Mouse (Mus musculus) T-helper 1 cell (primary cell): Measurements from ENCODE around the gene Zfp106.

Experiments
- in situ Hi-C: fragments of 300-600 bp; cut with MboI, MseI; formaldehyde crosslinking; loops from one replicate; pipeline ENCODE4 v1.15.1; 2025; ENCODE audit warnings: high pct_unique_total_duplicates

Zfp106 gene

DNA sequence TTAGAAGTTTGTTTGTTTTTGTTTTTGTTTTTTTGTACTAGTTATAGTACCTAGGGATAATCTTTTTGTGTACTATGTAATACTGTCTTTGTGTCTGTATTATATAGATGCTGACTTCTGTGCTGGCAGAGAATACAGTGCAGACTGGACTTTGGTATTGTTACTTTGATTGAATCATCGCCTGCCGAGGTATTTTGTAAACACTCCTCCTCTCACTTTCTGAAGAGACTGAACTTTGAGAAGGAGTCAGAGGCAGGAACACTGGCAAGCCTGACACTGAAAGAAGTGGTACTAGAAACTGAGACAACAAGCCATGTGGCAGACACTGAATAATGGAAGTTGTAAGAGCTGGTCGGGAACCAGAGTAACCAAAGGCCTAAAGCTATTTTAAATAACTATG lies 6.8 kb downstream of the Zfp106 start:
- in situ Hi-C loops: no loop called here

DNA sequence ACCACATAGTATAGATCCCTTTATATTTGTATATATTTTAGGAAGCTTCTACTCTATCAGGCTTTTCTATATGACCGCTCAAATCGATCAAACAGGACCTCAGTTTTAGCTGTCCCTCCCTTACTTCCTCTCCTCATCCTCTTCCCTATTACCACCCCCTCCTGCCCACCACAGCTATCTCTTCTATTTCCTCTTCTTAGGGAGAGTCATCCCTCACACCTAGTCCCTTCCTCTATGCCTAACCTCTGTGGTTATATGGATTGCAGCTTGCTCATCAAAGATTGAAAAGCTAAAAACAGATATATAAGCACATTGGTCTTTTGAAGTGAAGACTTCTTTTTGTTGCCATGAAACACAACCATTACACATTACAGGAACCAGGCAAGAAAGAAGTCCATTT lies 18.9 kb downstream of the Zfp106 start:
- in situ Hi-C loops: no loop called here

DNA sequence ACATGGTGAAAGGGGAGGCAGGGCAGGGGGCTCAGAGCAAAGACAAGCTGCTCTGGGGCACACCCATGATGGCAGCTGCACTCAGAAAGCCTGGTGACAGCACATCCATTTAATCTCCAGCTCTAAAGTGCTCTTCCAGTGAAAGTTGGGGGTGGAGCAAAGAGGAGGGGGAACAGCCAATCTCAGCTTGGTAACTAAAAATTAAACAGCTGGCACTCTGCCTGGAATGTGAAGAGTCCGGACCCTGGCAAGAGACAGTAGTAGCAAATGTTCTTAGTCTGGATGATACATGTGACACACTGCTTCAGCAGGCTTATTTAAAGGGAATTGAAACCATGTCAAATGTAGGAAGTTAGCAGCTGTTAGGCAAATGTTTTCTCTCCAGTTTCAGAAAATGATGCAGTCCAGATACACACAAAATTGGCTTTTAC lies 23.9 kb downstream of the Zfp106 start:
- in situ Hi-C loops: no loop called here

DNA sequence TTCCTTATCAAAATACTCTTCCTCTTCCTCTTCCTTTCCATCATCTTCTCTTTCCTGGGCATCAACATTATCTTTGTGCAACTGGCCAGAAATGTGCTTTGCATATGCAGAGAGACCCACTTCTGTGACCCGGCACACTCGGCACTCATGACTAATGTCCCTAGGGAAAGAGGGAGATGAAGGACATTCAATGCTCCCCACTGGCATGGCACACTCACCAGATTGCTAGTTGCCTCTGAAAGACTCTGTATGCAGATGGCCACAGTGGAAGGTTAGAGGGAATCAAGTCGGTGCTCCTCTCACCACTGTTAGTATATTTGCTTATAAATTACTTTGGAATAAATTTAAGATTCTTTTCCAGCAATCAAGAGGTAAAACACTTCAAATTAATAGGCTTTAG lies 24.3 kb downstream of the Zfp106 start:
- in situ Hi-C loops: no loop called here

DNA sequence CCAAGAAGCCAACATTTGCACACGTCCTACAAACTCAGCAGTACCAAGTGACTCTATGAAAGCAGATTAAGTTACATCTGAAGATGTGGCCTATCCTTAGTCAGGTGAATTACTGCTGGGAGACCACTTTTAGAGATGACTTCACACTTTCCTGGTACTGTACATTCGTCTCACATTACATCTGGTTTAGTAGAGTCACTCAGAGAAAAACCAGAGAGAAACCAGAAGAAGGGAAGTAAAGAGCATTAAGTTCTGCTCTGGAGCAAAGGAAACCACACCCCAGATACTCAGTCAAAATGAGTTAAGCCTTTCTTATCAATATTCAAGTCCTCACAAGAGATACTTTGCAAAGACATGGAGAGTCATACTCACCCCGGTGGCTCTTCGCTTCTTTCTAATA lies 32.4 kb downstream of the Zfp106 start:
- in situ Hi-C loops: no loop called here

DNA sequence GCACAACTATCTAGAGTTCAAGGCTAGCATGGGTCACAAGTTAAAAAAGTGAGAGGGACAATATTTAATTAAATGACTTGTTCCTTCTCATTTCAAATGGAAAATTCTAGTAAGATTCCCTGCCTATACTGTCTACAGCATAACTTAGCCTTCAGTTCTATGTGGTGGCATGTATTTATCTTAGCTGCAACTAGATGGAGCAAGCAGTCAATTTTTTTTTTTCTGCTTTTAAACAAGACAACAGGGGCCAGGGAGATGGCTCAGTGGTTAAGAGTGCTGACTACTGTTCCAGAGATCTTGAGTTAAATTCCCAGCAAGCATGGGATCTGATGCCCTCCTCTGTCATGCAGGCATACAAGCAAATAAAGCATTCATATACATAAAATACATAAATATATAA lies 34.1 kb downstream of the Zfp106 start:
- in situ Hi-C loops: no loop called here

DNA sequence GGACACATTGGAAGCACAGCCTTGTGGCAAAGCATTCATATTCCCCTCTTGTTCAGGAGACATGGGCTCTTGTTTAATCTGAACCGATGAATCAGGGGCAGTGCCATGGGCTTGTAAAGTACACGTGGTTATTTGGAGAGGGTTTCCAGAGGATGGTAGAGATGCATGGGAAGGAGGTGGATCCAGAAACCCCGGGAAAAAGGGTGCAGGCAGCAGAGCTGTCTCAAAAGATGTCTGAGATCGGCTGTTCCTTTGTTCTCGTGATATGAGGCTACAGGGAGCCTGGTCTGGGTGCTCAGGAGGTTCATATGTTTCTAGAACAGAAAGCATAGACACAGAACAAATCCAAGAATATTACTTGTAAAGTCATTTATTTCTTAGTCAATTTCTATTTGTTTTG lies 36.9 kb downstream of the Zfp106 start:
- in situ Hi-C loops: no loop called here

DNA sequence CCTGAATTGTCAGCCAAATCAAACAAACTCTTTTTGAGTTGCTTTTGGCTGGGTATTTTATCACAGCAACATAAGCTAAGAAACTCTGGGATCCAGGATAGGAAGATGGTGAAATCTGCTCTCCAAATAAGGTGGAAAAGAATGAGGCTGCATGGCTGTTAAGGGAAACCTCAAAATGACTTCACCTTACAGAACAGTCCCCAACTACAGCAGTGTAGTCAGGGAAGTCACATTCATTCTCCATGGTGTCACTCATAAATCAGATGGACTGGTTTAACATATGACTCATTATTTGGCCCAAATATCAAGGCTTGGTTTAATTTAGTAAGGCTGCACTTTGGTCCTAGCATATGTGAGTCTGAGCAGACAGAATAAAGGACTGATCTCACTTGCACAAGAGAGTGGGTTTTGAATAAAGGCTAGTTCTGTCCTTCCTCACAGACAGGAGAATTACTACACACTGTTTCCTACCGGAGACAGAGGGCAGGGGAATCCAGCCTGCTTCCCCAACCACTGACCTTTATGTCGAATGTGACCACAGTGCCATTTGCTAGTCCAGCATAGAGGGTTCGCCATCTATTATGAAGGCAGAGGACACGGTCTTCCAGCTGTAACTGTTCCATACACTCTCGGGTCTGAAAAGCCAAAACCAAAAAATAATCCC lies 45.0 kb downstream of the Zfp106 start:
- in situ Hi-C loops: no loop called here

DNA sequence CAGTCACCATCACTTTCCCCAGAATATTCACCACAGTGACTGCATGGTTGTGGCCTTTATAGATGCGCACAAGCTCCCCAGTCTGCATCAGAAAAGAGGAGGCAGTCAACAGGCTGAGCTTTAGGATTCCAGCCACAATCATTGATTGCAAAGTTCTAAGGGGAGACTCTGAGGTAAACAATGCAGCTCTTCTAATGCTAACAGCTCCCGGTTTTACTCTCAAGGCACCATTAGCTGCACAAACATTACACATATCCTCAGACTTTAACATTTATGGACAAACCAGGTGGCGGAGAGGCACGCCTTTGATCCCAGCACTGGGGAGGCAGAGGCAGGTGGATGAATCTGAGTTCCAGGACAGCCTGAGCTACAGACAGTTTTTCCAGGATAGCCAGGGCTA lies 49.5 kb downstream of the Zfp106 start:
- in situ Hi-C loops: no loop called here

DNA sequence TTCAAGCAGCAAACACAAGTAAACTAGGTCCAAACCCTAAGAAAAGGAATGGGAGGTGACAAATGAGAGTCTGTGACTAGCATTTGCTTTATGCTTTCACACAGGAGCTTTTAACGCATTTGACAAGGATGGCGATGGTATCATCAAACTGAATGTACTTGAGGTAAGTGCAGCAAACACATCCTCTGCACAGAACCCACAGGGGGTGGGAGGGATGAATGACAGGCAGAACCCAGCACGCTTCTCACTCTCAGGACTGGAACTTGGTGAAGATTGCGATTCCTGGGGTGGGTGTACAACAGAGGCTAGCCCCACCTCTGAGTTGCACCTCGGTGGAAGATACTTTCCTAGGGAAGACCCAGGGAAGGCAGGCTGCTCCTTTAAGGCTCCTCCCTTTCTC lies 59.7 kb downstream of the Zfp106 start:
- in situ Hi-C loops: no loop called here

DNA sequence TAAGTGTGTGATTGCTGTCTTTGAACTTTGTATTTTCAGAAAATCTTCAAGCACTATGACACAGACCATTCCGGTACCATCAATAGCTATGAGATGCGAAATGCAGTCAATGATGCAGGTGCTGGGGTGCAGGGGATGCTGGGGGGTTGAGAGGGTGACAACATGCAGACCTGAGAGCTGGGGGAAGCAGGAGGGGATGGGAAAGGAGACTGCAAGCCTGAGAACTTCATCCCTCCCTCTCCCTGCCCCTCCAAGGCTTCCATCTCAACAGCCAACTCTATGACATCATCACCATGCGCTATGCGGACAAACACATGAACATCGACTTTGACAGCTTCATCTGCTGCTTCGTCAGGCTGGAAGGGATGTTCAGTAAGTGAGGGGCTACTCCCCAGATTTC lies 60.5 kb downstream of the Zfp106 start:
- in situ Hi-C loops: no loop called here

DNA sequence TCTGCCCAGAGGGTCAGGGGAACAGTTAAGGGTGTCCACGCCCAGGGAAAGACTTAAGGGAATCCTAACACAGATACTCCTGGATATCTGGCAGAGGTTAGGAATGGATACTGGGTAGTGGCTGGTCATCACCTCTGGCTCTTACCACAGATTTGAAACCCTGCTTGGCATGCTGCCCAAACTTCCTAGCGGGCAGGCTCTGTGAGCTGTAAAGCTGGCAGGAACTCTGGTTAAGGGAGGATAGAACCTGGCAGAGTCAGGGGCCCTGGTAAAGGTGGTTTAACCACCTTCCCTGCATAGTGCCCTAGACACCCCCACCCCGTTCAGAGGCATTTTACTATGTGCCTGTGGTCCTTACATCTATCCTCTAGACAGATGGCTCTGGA lies 61.0 kb downstream of the Zfp106 start:
- in situ Hi-C loops: no loop called here

DNA sequence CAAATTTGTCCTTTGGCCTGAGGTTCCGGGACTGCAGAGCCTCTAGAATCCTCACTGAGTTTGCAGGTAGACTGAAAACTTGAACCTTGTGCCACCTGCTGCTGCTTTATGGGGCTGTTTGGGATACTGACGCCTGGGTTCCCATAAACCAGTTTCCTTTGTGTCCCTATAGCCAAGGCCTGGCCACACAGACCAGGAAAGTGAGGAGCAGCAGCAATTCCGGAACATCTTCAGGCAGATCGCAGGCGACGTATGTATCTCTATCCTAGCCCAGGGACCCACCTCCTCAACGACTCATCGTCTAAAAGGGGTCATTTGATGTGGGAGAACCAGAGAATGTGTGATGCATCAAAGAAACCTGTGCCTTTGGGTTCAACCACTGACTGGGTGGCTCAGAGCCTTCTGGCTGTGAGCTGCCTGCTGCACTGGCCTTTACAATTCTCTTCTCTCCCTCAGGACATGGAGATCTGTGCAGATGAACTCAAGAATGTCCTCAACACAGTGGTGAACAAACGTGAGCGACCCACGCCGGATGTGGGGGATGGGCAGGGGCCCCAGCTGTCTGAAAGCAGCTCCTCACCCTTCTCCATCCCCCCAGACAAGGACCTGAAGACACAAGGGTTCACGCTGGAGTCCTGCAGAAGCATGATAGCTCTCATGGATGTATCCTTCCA lies 61.6 kb downstream of the Zfp106 start:
- in situ Hi-C loops: no loop called here

DNA sequence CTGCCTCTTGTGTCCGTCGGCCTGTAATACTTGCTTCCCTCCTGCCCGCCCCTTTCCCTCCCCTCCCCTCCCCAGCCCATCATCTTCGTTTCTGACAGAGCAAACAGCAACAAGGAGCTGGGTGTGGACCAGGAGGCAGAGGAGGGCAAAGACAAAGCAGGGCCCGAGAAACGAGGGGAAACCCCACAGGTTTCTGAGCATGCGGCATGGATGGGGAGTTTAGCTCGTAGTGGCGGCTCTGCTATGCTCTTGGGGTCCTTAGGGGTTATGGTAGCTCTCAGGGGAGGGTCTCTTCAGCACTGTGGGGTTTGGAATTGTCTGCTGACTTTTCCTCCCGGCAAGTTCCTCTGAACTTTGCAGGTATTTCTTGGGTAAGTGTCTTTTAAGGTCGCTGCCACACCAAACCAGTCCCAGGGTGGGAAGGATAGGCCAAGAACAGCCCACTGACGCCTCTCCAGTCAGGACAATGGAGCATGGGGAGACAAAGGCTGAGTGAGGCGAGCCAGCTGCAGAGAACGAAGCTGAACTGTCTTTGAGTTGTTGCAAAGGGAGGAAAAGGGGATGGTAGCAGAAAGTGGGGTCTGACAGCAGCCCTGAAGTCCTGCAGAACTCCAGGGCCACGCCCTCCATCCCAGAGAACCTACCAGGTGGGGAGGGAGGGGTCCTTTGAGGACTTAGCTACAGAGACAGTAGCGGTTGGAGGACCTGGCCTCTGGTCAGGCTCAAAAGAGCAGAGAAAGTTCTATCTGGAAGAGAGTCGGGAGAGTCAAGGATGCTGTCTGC lies 62.3 kb downstream of the Zfp106 start:
- in situ Hi-C loops: no loop called here

DNA sequence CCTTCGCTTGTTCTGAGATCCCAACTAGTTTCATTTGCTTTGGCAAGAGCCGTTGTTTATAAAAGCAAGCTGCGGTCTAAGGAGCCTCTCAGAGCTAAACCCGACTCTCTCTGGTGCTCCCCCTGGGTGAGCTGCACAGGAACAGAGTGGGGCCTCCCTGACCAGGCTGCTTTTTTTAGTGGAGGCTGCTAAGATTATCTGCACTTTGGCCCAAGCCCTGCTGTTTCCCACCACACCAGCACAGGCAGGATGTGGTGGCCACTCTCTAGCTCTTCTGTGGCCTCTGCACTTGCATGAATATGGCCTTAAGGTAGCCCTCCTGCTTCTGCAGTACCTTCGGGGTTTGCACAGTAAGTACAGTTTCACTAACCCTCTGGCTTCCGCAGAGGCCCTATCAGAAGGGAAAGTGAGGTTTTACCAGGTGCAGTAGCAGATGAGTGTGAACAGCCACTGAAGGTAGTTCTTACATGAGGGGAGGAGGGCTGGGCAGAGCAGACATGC lies 63.6 kb downstream of the Zfp106 start:
- in situ Hi-C loops: no loop called here

DNA sequence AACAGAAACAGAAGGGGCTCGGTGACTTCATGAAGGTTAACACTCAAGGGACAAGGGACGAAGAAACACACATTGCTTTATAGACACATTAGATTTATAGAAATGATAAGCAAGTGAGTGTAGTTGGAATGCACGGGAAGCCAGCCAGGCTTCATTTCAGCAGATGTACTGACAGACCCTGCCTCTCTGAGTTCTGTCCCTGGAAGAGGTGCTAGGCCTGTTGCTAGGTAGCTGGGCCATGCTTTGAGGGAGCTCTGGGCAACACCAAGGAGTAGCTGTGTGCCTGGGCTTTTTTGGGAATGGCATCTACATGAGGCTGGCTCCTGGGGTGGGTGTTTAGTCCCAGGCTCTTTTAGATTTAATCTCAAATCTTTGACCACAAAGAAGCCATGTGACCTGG lies 67.1 kb downstream of the Zfp106 start:
- in situ Hi-C loops: no loop called here

DNA sequence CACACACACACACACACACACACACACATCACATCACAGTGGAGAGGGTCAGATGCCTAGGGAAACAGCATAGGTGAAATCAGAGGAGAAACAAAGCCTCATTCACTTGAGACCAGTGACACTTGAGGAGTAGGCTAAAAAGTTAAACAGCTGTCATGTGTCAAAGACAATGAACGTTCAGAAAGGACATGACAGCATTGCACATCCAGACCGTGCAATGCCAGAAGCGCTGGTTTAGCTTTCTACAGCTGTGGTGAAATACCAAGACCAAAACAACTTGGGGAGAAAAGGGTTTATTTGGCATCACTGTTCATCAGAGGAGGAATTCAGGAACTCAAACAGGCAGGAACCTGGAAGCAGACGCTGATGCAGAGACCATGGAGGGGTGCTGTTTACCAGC lies 70.4 kb downstream of the Zfp106 start:
- in situ Hi-C loops: no loop called here

DNA sequence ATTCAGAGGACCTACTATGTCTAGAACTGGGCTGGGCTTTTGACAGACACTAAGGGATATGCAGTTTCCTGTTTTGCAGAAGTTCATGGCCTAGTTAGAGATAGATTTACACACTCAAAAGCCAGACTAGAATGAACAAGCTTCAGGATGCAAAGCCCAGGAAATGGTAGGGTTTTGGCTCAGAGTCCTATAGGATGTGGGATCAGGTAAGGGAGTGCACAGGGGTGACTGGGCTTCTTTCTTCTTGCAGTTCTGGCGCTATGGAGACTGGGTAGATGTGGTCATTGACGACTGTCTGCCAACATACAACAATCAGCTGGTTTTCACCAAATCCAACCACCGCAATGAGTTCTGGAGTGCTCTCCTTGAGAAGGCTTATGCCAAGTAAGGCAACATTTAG lies 79.4 kb downstream of the Zfp106 start:
- in situ Hi-C loops: no loop called here

DNA sequence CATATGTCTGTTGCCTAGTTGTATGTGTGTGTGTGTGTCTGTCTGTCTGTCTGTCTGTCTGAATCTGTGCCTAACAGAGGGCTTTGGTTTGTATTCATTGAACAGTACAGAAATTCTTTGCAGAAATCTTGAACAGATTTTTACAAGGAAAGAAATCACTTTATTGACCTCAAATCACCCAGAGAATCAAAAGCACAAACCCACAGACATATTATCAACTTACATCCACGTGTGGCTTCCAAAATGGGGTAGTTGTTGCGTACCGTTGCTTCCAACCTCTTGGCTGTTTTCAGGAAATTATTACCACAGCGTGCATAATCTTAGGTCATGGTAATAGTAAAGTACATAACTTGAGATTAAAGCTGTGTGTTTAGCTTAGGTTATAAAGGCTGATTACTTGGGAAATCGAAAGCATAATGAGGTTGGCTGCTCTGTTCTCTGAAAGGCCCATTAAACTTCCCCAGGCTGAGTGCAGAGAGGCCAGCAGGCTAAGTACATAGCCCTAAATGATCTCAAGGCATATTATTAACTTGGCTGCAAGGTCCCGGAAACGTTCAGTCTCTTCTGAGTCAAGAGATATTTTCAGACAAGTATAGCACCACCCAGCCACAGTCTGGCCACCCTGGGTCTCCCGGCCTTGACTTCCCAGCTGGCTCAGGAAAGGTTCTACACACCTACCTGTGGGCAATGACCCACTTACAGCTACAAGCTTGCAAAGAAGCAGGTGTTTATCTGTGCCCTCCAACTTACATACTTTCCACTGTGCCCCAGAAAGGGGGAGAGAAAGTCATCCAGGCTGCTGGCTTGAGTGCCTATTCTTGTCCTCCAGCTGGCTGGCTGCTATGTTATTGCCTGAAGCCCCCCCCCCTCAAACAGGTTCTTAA lies 80.9 kb downstream of the Zfp106 start:
- in situ Hi-C loops: no loop called here

DNA sequence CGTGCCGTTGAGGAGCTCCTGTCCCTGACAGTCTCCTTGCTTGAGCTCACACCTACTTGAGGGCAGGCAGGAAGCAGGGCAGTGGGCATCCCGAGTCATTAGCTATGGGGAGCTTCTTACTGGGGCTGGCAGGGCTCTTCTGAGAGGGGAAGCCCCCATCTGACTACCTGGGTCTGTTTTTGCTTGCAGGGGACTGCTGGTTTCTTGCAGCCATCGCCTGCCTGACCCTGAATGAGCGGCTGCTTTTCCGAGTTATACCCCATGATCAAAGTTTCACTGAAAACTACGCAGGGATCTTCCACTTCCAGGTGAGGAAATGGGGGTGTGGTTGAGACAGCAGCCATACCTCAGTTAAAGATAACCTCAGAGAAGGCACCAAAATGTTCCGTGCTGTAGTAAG lies 81.7 kb downstream of the Zfp106 start:
- in situ Hi-C loops: no loop called here

DNA sequence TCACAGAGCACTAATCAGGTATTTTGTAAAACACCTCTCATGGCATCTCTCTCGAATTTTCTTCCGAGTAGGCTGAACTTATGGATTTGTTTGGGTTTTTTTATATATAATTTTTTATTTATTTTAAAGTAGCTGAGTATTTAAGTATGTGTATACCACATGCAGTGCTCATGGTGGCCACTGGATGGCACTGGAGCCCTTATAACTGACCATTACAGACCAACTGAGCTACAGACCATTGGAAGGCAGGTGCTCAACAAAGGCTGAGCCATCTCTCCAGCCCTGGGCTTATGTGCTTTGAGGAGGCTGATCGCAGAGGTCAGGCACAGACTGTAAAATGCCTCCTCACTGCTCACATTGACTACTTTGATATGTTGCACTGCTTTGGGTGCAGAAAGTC lies 85.0 kb downstream of the Zfp106 start:
- in situ Hi-C loops: no loop called here
